Mouse (Mus musculus): ENCODE data around the gene Spata46.

DNA sequence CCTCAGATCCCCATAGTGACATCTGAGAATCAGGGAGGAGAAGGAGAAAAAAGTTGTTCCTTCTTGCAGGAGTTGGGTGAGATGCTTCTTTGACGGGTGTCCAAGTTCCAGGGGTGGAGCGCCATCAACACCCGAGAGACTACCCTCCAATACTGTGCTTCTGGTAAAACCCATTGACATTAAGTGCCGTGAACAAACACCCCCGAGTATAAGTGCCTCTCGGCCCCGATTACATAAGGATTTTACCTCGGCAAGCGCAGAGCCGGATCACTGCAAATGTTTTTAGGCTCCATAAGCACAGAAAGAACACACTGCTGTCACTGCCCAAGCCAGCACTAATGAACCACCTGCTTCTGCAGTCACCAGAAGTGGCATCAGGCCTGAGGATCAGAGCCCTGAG is 14.4 kb downstream of the Spata46 start:
- TF ChIP-seq FOSL1 (IDR thresholded peaks at IDR 0.05; ENCODE audit: insufficient read depth, low read length, poor library complexity, severe bottlenecking) (no peak), CTCF (IDR thresholded peaks at IDR 0.05; ENCODE audit: control insufficient read depth, insufficient read depth, insufficient read length) (no peak), MYOG (IDR thresholded peaks at IDR 0.05; ENCODE audit: control insufficient read depth, extremely low read depth, insufficient read length) (no peak), USF1 (IDR thresholded peaks at IDR 0.05; ENCODE audit: low read depth) (no peak)
